Mouse (Mus musculus) Muller cell, postnatal 12 days (primary cell): ENCODE data around the gene Amdhd1.
"Not testable (repeated sequence)": the region's sequence is repeated elsewhere in the genome, so short reads cannot be mapped to it uniquely, and the experiment has no call there.

Experiments used
- DNase-seq: peaks from one replicate; pipeline ENCODE4 v3.0.0-alpha.2; 2015; ENCODE audit errors: inconsistent ontology term

The Amdhd1 gene

GRCm38 (mm10) chr10:93539775-93540430 is at the start of gene Amdhd1:
Gene Amdhd1, minus strand, starts transcription at chr10:93540033.
- DNase-seq, result peak; percentile 90

- DNase-seq, result peak; percentile 89
Measured at GRCm38 (mm10) chr10:93589281-93589848, 49.5 kb upstream of the Amdhd1 start, which contains the start of gene Snrpf. Gene Snrpf, minus strand, starts transcription at chr10:93589706.

- no peak for DNase-seq
Measured at GRCm38 (mm10) chr10:93588796-93589195, 49.0 kb upstream of the Amdhd1 start.

- DNase-seq, result peak; percentile 74
Measured at GRCm38 (mm10) chr10:93577271-93577886, 37.5 kb upstream of the Amdhd1 start.

DNA sequence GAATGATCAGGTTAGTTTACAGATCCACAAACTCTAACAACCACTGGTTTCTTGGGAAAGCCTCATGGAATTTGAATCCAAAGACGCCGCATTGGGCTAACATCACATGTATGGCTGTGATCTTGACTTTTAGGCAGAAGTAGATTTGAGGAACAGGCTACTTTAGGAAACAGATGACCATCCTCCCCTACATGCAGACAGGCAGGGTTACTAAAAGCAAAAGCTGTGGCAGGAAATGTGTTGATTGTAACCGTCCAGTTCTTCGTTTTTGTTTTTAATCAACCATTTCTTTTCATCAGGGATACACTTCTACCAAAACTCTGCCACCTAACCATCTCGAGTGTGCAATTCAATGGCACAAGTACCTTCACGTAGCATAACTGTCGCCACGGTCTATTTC is 36.1 kb upstream of the Amdhd1 start:
- DNase-seq, result no peak

GRCm38 (mm10) chr10:93574966-93575365 is 35.1 kb upstream of the Amdhd1 start:
- no peak for DNase-seq

- DNase-seq, result no peak
Measured at GRCm38 (mm10) chr10:93572209-93572608, 32.4 kb upstream of the Amdhd1 start.

- no peak for DNase-seq
Measured at GRCm38 (mm10) chr10:93568671-93569070, 28.8 kb upstream of the Amdhd1 start.

DNA sequence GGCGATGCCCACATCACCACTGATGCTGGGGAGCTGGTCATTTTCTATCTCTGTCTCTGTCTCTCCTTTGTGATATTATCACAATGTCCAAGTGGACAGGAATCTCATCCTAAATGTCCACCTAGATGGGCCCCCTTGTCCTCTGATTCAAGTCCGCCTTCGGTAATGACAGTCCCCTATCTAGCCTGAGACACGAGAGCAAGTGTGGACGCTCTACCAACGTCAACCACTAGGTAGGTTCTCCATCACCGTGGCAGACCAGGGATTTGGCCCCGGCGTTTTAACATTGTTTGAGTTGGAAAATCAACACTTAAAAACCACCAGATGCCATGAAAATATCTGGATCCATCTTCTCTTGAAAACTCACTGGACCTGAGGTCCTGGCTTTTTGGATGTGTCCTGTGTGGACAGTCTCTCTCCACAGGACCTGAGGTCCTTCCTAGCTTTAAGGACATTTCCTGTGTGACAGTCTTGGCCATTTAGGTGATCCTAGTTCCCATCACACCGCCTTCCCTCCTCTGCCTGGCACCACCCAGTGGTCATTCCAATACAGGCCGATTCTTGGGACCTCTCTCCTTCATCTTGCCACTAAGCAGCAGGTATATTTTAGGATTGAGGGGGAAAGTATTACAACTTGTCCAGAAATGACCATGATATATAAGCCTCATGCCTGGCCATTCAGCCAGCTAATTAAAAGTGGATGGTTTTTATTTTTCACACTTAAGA is 28.2 kb upstream of the Amdhd1 start:
- no peak for DNase-seq

DNA sequence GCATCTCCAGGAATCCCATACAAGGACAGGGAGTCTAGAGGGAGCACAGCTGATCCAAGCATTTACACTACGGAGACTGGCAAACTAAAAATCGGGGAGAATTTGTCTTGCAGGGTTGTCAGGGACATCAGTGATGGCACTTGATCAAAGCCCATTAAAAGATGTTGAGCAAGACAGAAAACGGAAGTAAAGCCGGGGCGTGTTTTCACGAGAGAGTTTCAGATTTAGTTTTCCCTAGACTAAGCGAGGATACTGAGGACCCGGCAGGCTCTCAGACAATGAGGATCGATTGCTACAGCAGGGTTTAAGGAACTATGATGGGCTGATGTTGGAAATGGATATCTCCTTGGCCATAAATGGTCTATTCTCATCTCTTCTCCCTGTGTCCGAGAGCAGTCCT is 27.2 kb upstream of the Amdhd1 start:
- DNase-seq, result no peak

GRCm38 (mm10) chr10:93564518-93565090 is 24.8 kb upstream of the Amdhd1 start:
- DNase-seq, result no peak

GRCm38 (mm10) chr10:93559786-93560185 is 20.0 kb upstream of the Amdhd1 start:
- DNase-seq, result no peak

DNA sequence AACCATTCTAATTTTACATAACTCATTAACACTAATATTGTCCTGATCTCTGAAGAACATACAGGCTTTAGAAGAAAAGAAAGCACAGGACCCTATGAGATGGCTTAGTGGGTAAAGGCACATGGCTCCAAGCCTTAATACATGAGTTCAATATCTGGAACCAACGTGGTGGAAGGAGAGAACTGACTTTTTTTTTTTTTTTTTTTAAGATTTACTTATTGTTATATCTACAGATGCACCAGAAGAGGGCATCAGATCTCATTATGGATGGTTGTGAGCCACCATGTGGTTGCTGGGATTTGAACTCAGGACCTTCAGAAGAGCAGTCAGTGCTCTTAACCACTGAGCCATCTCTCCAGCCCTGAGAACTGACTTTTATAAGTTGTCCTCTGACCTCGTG is 18.1 kb upstream of the Amdhd1 start:
- DNase-seq, result not testable (repeated sequence)

DNA sequence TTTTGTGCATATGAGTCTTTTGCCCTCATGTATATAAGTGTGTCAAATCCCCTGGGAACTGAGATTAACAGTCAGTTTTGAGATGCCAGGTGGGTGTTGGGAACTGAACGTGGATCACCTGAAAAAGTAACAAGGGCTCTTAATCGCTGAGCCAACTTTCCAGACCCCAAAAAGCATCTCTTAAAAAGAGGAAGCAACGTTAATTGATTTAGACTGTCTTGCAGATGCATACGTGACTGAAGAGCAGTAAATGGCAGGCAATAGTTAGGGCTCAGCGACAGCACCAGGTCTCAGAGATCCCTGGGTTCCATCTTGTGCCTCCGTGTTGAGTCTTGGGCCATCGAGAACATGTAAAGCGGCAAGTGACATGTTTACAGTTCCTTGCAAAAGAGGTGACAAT is 12.8 kb upstream of the Amdhd1 start:
- no peak for DNase-seq

- no peak for DNase-seq
Measured at GRCm38 (mm10) chr10:93549821-93550220, 10.0 kb upstream of the Amdhd1 start.

DNA sequence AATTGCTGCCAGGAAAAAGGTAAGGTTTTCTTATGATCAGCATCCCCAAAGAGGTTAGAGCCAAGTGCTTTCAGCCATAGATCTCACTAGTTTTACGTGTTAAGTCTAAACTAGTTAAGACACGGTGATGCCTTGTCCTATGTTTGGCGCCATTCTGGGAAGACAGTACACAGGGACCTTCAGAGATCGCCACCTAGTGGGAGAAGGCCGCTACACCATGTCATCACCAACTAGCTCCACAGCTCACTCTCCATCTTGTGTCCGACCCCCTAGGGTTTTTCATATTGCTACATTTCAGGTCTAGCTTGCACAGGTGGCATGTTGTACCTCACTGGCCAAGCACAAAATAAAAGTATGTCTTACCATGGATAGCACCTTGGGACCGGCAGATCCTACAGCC is 9.2 kb upstream of the Amdhd1 start:
- DNase-seq, result peak; percentile 54

GRCm38 (mm10) chr10:93547741-93548270 is 8.0 kb upstream of the Amdhd1 start:
- DNase-seq, result no peak

- no peak for DNase-seq
Measured at GRCm38 (mm10) chr10:93544172-93544571, 4.3 kb upstream of the Amdhd1 start.

DNA sequence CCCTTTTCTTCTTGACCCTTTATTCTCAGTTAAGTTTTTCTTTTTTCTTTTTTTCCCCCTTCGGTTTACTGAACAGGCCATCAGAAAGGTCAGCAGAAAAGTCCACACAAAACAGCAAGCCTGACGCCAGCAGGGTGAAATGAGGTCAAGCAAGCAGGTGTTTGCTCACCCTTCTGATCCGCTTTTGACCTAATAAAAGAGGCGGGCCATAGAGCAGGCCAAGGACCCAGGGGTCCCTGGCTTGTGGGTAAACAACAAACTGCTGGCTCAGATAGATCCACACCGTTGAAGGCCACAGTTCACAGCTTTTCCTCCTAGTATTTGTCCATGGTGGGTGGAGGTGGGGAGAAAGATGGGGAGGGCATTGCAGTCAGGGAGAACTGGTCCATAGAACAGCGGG is 3.3 kb upstream of the Amdhd1 start:
- no peak for DNase-seq

- no peak for DNase-seq
Measured at GRCm38 (mm10) chr10:93542356-93542755, 2.5 kb upstream of the Amdhd1 start.

GRCm38 (mm10) chr10:93541585-93541984 is 1.8 kb upstream of the Amdhd1 start:
- DNase-seq, result no peak
